Mouse (Mus musculus): Measurements from ENCODE around the gene Gm10912.

- TF ChIP-seq CTCF (IDR thresholded peaks at IDR 0.05; ENCODE audit: borderline replicate concordance, control insufficient read depth, extremely low read depth, insufficient read depth, low read length, poor library complexity) (no peak), POLR2A (IDR thresholded peaks at IDR 0.05; ENCODE audit: control insufficient read depth, extremely low read depth, insufficient read depth, low read length, poor library complexity) (no peak)
These were observed 37.4 kb upstream of the Gm10912 start, which contains the start of gene 4931422A03Rik for GRCm38 (mm10) chr2:104028139-104028723.
